Mouse (Mus musculus): ENCODE results near the gene Slc7a7. TPM values are rescaled to one million over a fixed set of nuclear protein-coding genes. Genes with fewer than 3 reads are reported as not detected.
A peak's percentile ranks its signal among the peaks of the same experiment; 100 is the strongest.

The Slc7a7 gene
- polyA plus RNA-seq, 1 experiment from 2014 or later = 5.3 TPM

DNA sequence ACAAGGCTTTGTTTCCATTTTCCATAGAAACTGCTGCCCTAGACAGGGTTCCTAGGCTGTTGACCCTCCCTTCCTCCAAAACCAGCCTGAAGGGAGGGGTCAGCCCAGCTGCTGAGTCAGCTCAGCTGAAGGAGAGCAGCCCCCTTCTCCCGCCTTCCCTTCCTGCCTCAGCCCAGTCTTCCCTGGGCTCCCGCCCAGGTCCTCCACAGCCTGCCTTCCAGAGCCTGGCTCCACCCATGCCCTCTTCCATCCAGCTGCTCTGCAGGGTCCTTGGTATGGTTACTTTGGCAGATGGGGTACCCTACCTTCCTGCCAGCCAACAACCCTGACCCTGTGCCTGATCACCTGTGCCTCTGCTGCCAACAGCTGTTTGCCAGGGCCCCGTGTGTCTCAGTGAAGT lies 25.6 kb upstream of the Slc7a7 start:
- H3K4me2 ChIP-seq (replicated peaks) = no peak overlapping the region
- H3K4me3 ChIP-seq (replicated peaks) = no peak overlapping the region
- H3K9ac ChIP-seq (replicated peaks) = no peak overlapping the region
- peak; percentile 18; the same call in 1 of the 2 replicates for ATAC-seq
- 34% methylated on average over 3 of the region's 3 CpGs for WGBS
- H3K36me3 ChIP-seq = peaks cover 22% of the 10 kb centered on the region
- no peak overlapping the region for H3K27ac ChIP-seq
- H3K27me3 ChIP-seq = no peaks in the 10 kb centered on the region
- H3K4me1 ChIP-seq (replicated peaks) = no peaks in the 10 kb centered on the region
- H3K9me3 ChIP-seq = no peaks in the 10 kb centered on the region

GRCm38 (mm10) chr14:54442548-54442947 lies 25.0 kb upstream of the Slc7a7 start:
- H3K27me3 ChIP-seq = no peaks in the 10 kb centered on the region
- ATAC-seq = no peak
- H3K9ac ChIP-seq (replicated peaks) = no peak overlapping the region
- H3K4me2 ChIP-seq (replicated peaks) = no peak overlapping the region
- H3K4me3 ChIP-seq (replicated peaks) = no peak overlapping the region
- peaks cover 24% of the 10 kb centered on the region for H3K36me3 ChIP-seq
- H3K4me1 ChIP-seq (replicated peaks) = no peaks in the 10 kb centered on the region
- no peaks in the 10 kb centered on the region for H3K9me3 ChIP-seq
- 92% methylated on average over 3 of the region's 3 CpGs for WGBS
- no peak overlapping the region for H3K27ac ChIP-seq

- H3K36me3 ChIP-seq = peaks cover 24% of the 10 kb centered on the region
- H3K27ac ChIP-seq = no peak overlapping the region
- H3K4me3 ChIP-seq (replicated peaks) = no peak overlapping the region
- H3K27me3 ChIP-seq = no peaks in the 10 kb centered on the region
- no peaks in the 10 kb centered on the region for H3K9me3 ChIP-seq
- 81% methylated on average over 4 of the region's 4 CpGs for WGBS
- no peaks in the 10 kb centered on the region for H3K4me1 ChIP-seq (replicated peaks)
- no peak overlapping the region for H3K9ac ChIP-seq (replicated peaks)
- H3K4me2 ChIP-seq (replicated peaks) = no peak overlapping the region
- no peak for ATAC-seq
Observed at GRCm38 (mm10) chr14:54441365-54441764, 23.8 kb upstream of the Slc7a7 start.

- H3K36me3 ChIP-seq = peaks cover 24% of the 10 kb centered on the region
- H3K27me3 ChIP-seq = no peaks in the 10 kb centered on the region
- no peaks in the 10 kb centered on the region for H3K9me3 ChIP-seq
- H3K4me1 ChIP-seq (replicated peaks) = no peaks in the 10 kb centered on the region
- H3K4me3 ChIP-seq (replicated peaks) = no peak overlapping the region
- no peak overlapping the region for H3K4me2 ChIP-seq (replicated peaks)
- WGBS = 93% methylated on average over 14 of the region's 14 CpGs
- no peak overlapping the region for H3K27ac ChIP-seq
- ATAC-seq = no peak
- no peak overlapping the region for H3K9ac ChIP-seq (replicated peaks)
Observed at GRCm38 (mm10) chr14:54440538-54440937, 23.0 kb upstream of the Slc7a7 start.

DNA sequence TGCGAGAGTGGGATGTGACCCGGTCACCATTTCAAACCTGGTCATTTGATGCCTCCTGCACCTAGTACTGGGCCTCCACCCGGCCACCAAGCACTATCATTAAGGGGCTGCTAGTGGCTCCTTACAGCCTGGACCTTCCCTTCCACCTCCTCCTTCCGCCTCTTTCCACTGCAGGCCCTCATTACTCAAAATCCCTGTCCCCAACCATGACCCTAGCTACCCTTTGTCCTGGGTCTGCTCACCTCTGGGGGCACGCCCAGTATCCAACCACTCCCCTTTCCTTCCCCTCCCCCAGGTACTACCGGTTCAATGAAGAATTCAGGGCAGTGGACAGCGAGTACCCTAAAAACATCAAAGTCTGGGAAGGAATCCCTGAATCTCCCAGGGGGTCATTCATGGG lies 22.0 kb upstream of the Slc7a7 start:
- Histone ChIP-seq H3K4me2 (replicated peaks) (no peak overlapping the region), H3K36me3 (peaks cover 24% of the 10 kb centered on the region), H3K4me3 (replicated peaks) (no peak overlapping the region), H3K4me1 (replicated peaks) (peaks cover 5% of the 10 kb centered on the region; the same call in 1 of the 2 replicates), H3K9me3 (no peaks in the 10 kb centered on the region), H3K27me3 (no peaks in the 10 kb centered on the region), H3K27ac (no peak overlapping the region), H3K9ac (replicated peaks) (no peak overlapping the region)
- 53% methylated on average over 7 of the region's 7 CpGs for WGBS
- no peak for ATAC-seq

DNA sequence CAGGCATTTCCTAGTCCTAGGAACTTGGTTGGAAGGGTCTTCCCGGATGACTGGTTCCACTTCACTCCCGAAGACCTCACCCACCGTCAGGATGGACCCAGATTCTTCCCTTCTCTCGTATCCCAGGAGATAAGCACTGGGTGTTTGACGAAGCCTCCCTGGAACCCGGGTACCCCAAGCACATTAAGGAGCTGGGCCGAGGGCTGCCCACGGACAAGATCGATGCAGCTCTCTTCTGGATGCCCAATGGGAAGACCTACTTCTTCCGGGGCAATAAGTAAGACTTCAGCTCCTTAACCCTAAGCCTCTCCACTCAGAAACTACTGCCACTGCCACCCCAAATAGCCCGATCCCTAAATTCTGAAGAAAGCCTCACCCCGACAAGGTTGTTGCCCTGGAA lies 21.6 kb upstream of the Slc7a7 start:
- Histone ChIP-seq H3K9ac (replicated peaks) (no peak overlapping the region), H3K27ac (no peak overlapping the region), H3K4me2 (replicated peaks) (no peak overlapping the region), H3K4me1 (replicated peaks) (peaks cover 9% of the 10 kb centered on the region), H3K36me3 (peaks cover 24% of the 10 kb centered on the region), H3K27me3 (no peaks in the 10 kb centered on the region), H3K9me3 (no peaks in the 10 kb centered on the region), H3K4me3 (replicated peaks) (no peak overlapping the region)
- no peak for ATAC-seq
- WGBS = 64% methylated on average over 12 of the region's 12 CpGs

DNA sequence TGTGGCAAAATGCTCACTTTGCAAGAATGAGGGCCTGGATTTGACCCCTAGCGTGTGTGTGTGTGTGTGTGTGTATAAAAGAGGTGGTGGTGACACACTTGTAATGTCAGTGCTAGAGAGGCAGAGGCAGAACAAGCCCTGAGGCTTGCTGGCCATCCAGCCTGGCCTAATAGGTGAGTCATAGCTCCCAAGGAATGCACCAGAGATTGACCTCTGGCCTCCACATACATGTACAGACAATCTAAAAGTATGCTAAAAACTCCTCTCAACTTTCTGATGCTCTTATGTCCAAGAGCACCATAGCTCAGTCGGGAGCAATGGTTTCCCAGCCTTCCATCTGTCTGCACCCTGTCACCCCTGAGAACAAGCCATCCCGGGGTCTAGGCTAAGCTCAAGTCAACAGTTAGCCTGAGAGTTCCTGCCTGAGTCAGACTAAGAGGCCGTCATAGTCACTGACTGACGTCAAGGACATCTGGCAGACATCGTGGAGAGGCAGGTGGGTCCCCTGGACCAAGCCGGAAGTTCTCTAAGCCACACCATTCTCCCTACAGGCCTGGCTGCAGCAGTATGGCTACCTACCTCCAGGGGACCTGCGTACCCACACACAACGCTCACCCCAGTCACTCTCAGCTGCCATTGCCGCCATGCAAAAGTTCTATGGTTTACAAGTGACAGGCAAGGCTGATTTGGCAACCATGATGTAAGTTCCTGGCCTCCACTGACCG lies 17.8 kb upstream of the Slc7a7 start:
- no peak for ATAC-seq
- Histone ChIP-seq H3K9ac (replicated peaks) (no peak overlapping the region), H3K4me1 (replicated peaks) (peaks cover 47% of the 10 kb centered on the region), H3K9me3 (no peaks in the 10 kb centered on the region), H3K27ac (no peak overlapping the region), H3K36me3 (peaks cover 19% of the 10 kb centered on the region), H3K4me3 (replicated peaks) (no peak overlapping the region), H3K27me3 (no peaks in the 10 kb centered on the region), H3K4me2 (replicated peaks) (no peak overlapping the region)
- WGBS = 90% methylated on average over 11 of the region's 11 CpGs

DNA sequence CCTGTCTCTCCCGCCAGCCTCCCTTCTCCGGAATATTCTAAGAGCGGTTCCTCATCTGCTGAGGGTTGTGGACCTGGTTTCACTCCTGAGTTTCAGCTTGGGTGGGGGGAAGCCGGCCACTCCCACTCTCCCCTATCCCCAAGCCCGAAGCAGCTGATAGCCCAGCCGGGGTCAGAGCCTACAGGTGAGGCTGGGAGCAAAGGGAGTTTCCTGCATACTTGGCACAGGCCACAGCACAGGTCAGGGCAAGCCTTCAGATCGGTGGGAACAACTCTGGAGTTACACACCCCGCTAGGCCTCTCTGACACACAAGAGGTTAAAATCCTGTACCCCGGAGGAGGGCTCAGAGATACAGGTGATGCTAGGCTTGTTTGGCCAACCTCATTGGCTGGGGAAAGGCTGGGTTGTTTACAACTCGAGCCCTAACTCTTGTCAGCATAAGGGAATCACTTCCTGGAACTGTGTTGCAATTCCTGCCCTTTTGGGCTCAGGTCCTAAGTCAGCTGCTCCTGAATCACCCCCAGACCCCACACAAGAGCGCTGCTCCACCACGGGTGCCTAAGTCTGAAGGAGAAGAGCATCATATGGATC lies 16.5 kb upstream of the Slc7a7 start:
- no peak for ATAC-seq
- H3K36me3 ChIP-seq = 0 out of 2 replicates have a peak, but pooled peaks cover 11% of the 10 kb centered on the region
- WGBS = 70% methylated on average over 12 of the region's 12 CpGs
- 0 out of 2 replicates have a peak overlapping the region, but pooled peaks have one; percentile 87 for H3K27ac ChIP-seq
- H3K4me1 ChIP-seq (replicated peaks) = peaks cover 60% of the 10 kb centered on the region
- peak overlapping the region; percentile 83; the same call in 1 of the 2 replicates for H3K9ac ChIP-seq (replicated peaks)
- H3K4me2 ChIP-seq (replicated peaks) = peak overlapping the region; percentile 68
- H3K4me3 ChIP-seq (replicated peaks) = peak overlapping the region; percentile 57
- H3K27me3 ChIP-seq = no peaks in the 10 kb centered on the region
- H3K9me3 ChIP-seq = no peaks in the 10 kb centered on the region

DNA sequence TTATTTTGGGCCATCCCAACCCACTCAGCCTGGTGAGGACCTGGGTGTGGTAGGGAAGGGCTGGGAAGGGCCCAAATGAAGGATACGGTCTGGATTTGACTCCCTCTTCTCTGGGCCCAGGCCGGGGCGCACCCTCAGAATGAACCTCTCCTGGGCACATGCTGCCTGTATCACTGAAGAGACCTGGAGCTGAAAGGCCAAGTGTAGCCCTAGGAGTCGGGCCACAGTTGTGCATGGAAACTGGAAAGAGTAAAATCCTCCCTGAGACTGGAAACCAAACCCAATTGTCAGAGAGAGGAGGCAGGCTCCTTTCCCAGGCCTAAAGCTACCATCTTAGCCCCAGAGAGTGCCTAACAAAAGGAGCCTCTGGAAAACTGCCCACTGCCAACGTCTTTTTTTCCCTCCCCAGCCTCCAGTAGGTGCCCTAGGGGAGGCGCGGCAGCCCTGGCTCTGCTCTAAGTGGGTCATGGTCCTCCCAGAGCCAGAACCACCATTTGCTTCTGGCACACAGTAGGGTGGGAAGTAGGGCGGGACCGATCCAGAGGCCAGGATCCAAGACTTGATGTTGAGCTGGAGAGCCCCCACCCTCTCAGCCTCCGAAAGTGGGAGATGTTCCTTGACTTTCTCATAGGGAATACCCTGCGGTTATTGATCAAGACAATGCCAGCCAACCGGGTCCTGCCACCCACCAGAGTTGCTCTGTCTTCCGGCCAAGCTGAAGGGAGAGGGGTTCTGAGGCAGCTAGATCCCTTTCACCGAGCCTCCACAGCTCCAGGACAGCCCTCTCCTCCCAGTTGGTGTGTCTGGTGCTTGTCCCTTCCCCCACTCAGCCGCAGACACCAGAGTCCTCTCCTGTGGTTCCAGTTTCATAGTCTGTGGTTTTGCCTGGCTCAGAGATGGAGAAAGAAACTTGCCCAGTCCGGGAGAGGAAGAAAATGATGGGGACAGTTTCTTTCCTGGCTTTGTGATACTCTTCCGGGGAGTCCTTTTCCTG lies 15.6 kb upstream of the Slc7a7 start:
- Histone ChIP-seq H3K4me2 (replicated peaks) (peak overlapping the region; percentile 68), H3K9ac (replicated peaks) (peak overlapping the region; percentile 83), H3K36me3 (0 out of 2 replicates have a peak, but pooled peaks cover 6% of the 10 kb centered on the region), H3K4me1 (replicated peaks) (peaks cover 65% of the 10 kb centered on the region), H3K27ac (peak overlapping the region; percentile 87), H3K9me3 (no peaks in the 10 kb centered on the region), H3K27me3 (no peaks in the 10 kb centered on the region), H3K4me3 (replicated peaks) (peak overlapping the region; percentile 57)
- ATAC-seq = peak; percentile 32; the same call in 1 of the 2 replicates
- 50% methylated on average over 17 of the region's 17 CpGs for WGBS

DNA sequence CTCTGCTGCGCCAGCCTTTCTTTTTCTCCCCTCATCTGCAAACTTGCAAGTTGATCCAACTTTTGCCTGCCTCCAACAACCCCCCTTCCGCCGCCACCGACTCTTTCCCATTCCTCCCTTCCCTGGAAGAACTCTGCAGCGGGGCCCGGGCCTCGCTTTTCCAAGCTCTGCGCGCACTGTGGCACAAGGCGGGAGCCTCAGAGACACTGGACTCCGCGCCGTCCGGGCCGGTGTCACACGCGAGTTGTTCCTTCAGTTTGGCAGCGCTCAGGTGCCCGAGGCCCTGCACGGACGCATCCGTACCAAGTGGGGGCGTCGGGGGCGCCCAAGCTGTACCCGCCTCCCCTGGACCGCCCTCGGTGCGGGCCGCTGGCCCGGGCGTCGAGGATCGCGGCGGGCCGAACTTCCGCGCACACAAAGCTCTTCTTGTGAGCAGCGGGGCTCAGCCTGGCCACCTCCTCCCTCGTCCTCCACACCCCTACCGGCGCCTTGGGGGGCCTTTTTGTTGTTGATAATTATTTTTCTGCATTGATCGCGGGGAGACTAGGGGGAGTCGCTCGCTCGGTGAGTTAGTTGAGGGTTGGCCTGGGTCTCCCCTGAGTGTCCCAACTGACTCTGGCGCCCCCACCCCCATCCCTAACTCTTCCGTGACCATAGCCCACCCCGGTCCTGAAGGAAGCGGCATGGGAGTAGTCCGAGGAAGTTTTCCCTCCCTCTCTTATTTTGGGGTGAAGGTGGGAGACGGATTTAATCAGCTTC lies 14.7 kb upstream of the Slc7a7 start:
- Histone ChIP-seq H3K36me3 (0 out of 2 replicates have a peak, but pooled peaks cover 5% of the 10 kb centered on the region), H3K4me1 (replicated peaks) (peaks cover 74% of the 10 kb centered on the region)
- WGBS = 4% methylated on average over 54 of the region's 54 CpGs

More for the DNA sequence above, 14.7 kb upstream of the Slc7a7 start:
- ATAC-seq = peak; percentile 31
- H3K9me3 ChIP-seq = no peaks in the 10 kb centered on the region
- peak overlapping the region; percentile 57 for H3K4me3 ChIP-seq (replicated peaks)
- no peaks in the 10 kb centered on the region for H3K27me3 ChIP-seq
- H3K27ac ChIP-seq = peak overlapping the region; percentile 87
- H3K4me2 ChIP-seq (replicated peaks) = peak overlapping the region; percentile 68
- H3K9ac ChIP-seq (replicated peaks) = peak overlapping the region; percentile 83

Measured in midbrain, embryonic 13.5 days (tissue).